Mouse (Mus musculus) NIH3T3 (cell line): ENCODE measurements around the gene Pnkd.
A peak's percentile ranks its signal among the peaks of the same experiment; 100 is the strongest.

Source experiments
- DNase-seq: peaks from one replicate; pipeline ENCODE4 v3.0.0-alpha.2; 2012; ENCODE audit warnings: low read depth

Gene Pnkd

GRCm38 (mm10) chr1:74388398-74388920, 103.7 kb downstream of the Pnkd start:
- DNase-seq: no peak

GRCm38 (mm10) chr1:74389831-74390286, 105.1 kb downstream of the Pnkd start:
- DNase-seq: peak; percentile 27

- peak; percentile 86 for DNase-seq
These were observed 105.7 kb downstream of the Pnkd start for GRCm38 (mm10) chr1:74390287-74390906.

DNA sequence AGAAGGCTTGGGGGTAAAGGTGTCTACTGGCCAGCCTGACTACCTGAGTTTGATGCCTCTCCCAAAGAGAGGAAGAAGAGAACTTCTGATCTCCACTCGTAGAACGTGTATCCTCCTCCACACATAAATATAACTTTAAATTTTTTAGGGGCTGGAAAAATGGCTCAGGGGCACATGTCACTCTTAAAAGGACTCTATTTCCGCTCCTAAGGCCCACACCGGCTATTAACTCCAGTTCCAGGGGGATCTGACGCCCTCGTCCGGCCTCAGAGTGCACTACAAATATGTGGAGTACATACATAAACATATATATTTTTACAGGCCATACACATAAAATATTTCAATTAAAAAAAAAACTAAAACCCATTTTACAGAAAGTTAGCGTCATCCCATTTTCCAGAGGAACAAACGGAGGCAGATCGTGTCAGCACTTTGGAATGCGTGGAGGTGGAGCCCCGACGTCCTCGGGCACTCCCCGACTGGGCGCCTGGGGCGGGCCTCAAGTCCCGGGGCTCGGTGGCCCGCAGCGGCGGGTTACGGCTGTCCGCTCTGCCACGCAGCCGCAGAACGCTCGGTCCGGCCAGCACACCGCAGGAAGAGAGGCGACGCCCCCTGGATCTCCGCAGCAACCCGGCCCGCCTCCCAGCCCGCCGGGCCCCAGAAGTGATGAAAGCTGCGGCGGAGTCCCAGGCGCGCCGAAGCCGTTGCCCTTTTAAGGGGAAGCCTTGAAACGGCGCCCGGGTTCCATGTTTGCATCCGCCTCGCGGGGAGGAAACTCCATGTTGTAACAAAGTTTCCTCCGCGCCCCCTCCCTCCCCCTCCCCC, 106.4 kb downstream of the Pnkd start, which contains the start of gene Ctdsp1:
Gene Ctdsp1 (plus strand): TSS at position 586 of the 825 bp plus-strand sequence.
- peak; percentile 99 for DNase-seq

- peak; percentile 81 for DNase-seq
These were observed 107.2 kb downstream of the Pnkd start for GRCm38 (mm10) chr1:74391844-74392441.

DNA sequence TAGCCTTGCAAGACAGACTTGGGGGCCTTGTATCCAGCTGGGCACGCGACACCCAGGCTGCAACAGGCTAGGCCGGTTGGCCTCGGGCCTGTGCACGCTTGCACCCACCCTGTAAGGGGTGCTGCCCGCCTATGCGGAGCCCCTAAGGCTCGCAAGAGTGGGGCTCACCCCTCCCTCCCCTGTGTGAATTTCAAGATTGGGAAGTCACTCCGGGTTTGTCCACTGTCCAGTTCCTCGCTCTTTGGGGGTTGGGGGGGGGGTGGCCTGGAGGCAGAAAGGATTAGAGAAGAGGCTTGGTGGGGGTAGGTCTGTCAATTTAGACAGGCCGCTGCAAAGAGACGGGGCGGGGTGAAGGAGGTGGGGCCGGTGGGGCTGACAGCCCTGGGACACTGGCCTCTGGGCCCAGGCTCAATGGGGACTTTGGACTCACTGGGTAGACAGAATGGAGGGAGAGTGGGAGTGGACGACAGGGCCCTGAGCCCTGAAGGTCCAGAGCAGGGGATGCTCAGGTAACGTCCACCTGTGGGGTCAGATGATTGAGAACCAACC, 107.8 kb downstream of the Pnkd start:
- peak; percentile 51 for DNase-seq

GRCm38 (mm10) chr1:74393010-74393409, 108.3 kb downstream of the Pnkd start:
- DNase-seq: peak; percentile 36

DNA sequence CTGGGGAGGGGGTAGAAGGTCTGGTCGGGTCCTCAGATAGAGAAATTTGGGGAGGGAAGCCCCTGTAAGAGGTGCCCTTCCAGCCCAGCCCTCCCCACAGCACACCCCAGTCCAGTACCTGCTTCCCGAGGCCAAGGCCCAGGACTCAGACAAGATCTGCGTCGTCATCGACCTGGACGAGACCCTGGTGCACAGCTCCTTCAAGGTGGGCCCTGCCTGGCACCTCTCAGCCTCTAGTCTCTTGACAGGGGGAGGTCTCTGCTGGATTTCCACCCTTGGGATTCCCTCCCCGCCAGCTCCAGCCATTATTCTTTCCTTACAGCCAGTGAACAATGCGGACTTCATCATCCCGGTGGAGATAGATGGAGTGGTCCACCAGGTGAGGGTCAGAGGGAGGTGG, 109.0 kb downstream of the Pnkd start:
- DNase-seq: no peak

DNA sequence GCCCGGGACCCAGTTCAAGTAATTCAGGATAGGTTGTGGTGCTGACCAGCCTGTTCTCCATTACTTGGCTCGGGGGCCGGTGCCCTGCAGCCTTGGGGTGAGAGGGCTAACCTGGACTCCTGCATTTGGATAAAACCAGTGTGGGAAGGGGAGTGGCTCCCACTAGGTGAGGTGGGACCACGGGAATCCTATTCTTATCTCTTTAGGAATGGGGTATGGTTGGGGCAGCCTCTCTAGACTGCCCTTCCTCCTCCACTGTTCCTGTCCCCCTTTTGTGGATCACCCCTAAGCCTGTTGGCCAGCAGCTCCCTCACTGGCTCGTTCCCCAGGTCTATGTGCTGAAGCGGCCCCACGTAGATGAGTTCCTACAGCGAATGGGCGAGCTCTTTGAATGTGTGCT, 109.6 kb downstream of the Pnkd start:
- no peak for DNase-seq

- no peak for DNase-seq
These were observed 110.1 kb downstream of the Pnkd start for GRCm38 (mm10) chr1:74394858-74395257.

- no peak for DNase-seq
These were observed 110.6 kb downstream of the Pnkd start for GRCm38 (mm10) chr1:74395290-74395689.

- DNase-seq: peak; percentile 40
These were observed 111.9 kb downstream of the Pnkd start for GRCm38 (mm10) chr1:74396456-74397222.

DNA sequence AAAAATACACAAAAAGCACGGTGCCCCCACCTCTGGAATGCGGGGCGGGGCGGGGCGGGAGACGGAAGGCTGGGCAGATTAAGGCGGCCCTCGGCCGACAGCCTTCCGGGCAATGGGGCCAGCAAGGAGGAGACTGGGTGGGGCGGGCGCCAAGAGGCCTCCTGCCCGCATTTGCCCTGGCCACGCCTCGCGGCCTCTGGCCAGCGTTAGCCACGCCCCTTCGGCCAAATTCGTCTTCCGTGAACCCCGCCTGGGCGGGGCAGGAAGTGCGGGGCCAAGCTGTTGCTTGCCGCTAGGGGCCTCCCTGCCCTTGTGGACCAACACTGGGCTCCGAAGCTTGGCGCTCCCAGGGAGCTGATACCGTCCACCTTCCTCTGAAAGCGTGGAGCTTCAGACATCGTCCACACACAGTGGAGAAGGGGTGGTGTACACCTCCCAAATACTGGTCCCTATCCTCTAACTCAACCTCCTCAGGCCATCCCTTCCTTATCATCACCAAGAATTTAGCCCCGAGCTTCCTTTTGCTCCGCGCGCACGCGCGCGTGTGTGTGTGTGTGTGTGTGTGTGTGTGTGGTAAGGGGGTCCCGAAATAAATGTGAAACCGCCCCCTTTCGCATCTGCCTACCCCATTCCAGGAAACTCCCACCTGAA, 112.7 kb downstream of the Pnkd start:
- DNase-seq: peak; percentile 100

DNA sequence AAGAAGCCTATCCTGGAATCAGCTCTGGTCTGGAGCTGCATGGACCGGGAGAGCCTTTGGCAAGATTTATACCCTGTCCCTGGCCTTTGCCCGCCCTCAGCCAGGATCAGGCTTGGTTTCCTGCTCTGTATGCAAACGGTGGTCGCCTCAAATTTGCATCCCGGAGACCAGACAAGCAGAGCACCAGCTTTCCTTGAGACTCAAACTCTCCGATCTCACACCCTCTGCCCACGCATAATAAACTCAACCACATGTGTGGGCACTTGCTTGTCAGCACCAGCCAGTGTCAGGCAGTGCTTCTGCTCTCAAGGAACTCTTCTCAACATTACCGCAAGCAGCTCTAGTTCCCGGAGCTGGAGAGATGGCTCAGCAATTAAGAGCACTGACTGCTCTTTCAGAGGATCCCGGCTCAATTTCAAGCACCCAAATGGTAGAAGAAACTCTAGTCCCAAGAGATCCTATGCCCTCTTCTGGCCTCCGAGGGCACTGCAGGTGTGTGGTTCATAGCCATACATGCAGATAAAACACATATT, 113.3 kb downstream of the Pnkd start:
- peak; percentile 79 for DNase-seq

DNA sequence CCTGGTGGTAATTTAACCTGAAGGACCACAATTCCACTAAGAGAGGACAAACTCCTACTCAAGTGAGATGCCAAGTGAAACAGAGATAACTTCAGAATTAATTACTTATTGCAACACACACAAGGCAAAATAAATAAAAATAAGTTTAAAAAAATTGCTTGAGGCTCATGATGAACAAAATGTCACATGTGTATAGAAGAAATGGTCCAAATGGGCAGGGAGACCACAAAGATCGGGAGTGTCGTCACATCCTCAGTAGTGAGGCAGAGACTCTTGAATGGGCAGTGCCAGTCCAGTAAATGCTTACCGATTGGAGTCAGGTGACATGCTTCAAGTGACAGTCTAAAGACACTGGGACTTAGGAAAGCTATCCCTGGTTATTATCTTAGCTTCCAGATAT, 115.8 kb downstream of the Pnkd start:
- DNase-seq: no peak

DNA sequence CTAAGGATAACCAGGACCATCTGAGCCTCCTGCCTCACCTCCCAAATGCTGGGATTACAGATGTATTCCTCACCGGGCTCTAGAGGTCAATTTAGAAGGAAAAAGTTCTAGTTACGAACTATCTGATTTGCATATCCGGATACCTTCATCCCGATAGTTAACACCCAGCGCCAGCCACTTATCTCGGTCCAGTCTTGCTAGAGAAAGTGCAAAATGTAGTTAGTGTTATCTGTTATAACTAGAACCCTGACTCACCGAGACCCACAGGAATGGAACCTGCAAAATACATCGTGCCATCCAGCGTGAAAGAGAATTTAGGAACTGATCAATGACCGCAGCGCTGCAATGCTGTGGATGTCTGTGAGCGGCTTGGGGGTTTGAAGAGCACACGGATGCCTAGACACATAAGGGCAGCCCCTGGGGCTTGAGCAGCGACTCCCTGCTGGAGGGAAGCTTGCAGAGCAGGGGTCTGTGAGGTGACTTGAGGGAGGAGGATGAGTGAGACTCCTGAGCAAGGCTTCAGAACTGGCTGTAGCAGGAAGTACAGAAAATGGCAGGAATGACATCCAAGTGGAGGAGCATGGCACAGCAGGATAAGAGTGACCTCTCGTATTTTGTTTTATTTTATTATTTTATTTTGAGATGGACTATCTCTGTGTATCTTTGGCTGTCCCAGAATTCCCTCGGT, 116.4 kb downstream of the Pnkd start:
- no peak for DNase-seq
